Mouse (Mus musculus): ENCODE measurements at regions not wholly inside any gene's neighbourhood (a gene's known extent, or its start where the extent isn't known, plus 50 kb on each side); places are given as distances from the start of the nearest gene placed in this dataset.

DNA sequence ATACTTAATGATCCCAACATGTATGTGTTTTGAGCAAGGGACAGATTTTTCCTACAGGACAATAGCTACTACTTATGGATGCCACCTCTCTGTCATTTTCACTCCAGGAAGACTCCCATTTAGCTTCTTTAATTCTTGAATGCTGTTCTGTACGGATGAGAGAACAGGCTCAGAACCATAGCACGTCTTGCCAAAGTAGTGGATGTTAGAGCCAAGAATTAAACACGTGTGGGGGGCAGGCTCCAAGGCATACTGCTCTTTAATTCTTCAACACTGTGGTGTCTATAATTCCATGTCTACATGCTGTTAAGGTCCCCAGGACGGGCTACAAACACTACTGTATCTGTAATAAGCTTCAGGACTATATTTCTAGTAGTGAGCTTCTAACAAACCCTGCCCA lies 74.7 kb upstream of the Ssbp2 start:
- TF ChIP-seq CTCF (IDR thresholded peaks at IDR 0.05; ENCODE audit: low read depth) = no peak
- Histone ChIP-seq H3K4me3 (ENCODE audit: low read depth, low read length) (no peak overlapping the region), H3K36me3 (ENCODE audit: control insufficient read depth, insufficient read depth) (no peaks in the 10 kb centered on the region), H3K9ac (ENCODE audit: low read depth, low read length) (no peak overlapping the region), H3K4me2 (replicated peaks; ENCODE audit: low read depth) (no peak overlapping the region), H3K9me3 (ENCODE audit: control insufficient read depth) (no peaks in the 10 kb centered on the region), H3K4me1 (replicated peaks; ENCODE audit: control insufficient read depth, insufficient read depth, low read length) (no peaks in the 10 kb centered on the region), H3K27ac (ENCODE audit: low read depth, low read length) (no peak overlapping the region), H3K27me3 (replicated peaks; ENCODE audit: control insufficient read depth, insufficient read depth, low read length) (no peaks in the 10 kb centered on the region)
- 68% methylated on average over 4 of the region's 4 CpGs for WGBS
- ATAC-seq = no peak

GRCm38 (mm10) chr13:91387913-91388312 lies 72.2 kb upstream of the Ssbp2 start:
- Histone ChIP-seq H3K27me3 (replicated peaks; ENCODE audit: control insufficient read depth, insufficient read depth, low read length) (no peaks in the 10 kb centered on the region), H3K27ac (ENCODE audit: low read depth, low read length) (no peak overlapping the region), H3K9ac (ENCODE audit: low read depth, low read length) (no peak overlapping the region), H3K36me3 (ENCODE audit: control insufficient read depth, insufficient read depth) (no peaks in the 10 kb centered on the region), H3K4me2 (replicated peaks; ENCODE audit: low read depth) (no peak overlapping the region), H3K9me3 (ENCODE audit: control insufficient read depth) (no peaks in the 10 kb centered on the region), H3K4me3 (ENCODE audit: low read depth, low read length) (no peak overlapping the region), H3K4me1 (replicated peaks; ENCODE audit: control insufficient read depth, insufficient read depth, low read length) (no peaks in the 10 kb centered on the region)
- 51% methylated on average over 10 of the region's 10 CpGs for WGBS
- no peak for TF ChIP-seq CTCF (IDR thresholded peaks at IDR 0.05; ENCODE audit: low read depth)
- ATAC-seq = no peak

GRCm38 (mm10) chr13:91403632-91404031 lies 56.5 kb upstream of the Ssbp2 start:
- Histone ChIP-seq H3K27ac (ENCODE audit: low read depth, low read length) (no peak overlapping the region), H3K27me3 (replicated peaks; ENCODE audit: control insufficient read depth, insufficient read depth, low read length) (no peaks in the 10 kb centered on the region), H3K4me1 (replicated peaks; ENCODE audit: control insufficient read depth, insufficient read depth, low read length) (no peaks in the 10 kb centered on the region), H3K9ac (ENCODE audit: low read depth, low read length) (no peak overlapping the region), H3K9me3 (ENCODE audit: control insufficient read depth) (no peaks in the 10 kb centered on the region), H3K4me3 (ENCODE audit: low read depth, low read length) (no peak overlapping the region), H3K4me2 (replicated peaks; ENCODE audit: low read depth) (no peak overlapping the region), H3K36me3 (ENCODE audit: control insufficient read depth, insufficient read depth) (no peaks in the 10 kb centered on the region)
- TF ChIP-seq CTCF (IDR thresholded peaks at IDR 0.05; ENCODE audit: low read depth) = no peak
- no peak for ATAC-seq
- WGBS = 87% methylated on average over 2 of the region's 2 CpGs

DNA sequence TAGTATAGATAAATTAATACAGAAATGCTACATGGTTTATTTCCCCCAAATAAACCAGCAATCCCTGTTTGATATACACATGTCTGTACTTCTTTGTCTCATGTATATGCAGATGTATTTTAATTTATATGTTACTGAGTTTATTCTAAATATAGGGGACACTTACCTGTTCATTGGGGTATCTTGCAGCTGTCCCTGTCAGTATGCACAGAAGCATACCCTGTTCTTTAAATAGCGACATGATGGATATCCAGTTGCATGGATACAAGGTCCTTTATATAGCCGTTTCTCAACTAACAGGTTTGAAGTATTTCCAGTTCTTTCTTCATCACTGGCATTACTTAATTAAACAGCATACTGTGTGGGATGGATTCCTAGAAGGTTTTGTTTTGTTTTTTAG lies 55.1 kb upstream of the Ssbp2 start:
- Histone ChIP-seq H3K4me1 (replicated peaks; ENCODE audit: control insufficient read depth, insufficient read depth, low read length) (no peaks in the 10 kb centered on the region), H3K27ac (ENCODE audit: low read depth, low read length) (no peak overlapping the region), H3K36me3 (ENCODE audit: control insufficient read depth, insufficient read depth) (no peaks in the 10 kb centered on the region), H3K4me2 (replicated peaks; ENCODE audit: low read depth) (no peak overlapping the region), H3K27me3 (replicated peaks; ENCODE audit: control insufficient read depth, insufficient read depth, low read length) (no peaks in the 10 kb centered on the region), H3K9ac (ENCODE audit: low read depth, low read length) (no peak overlapping the region), H3K9me3 (ENCODE audit: control insufficient read depth) (no peaks in the 10 kb centered on the region), H3K4me3 (ENCODE audit: low read depth, low read length) (no peak overlapping the region)
- 85% methylated on average over 2 of the region's 2 CpGs for WGBS
- no peak for ATAC-seq
- TF ChIP-seq CTCF (IDR thresholded peaks at IDR 0.05; ENCODE audit: low read depth) = no peak

GRCm38 (mm10) chr13:91410116-91410515 lies 50.0 kb upstream of the Ssbp2 start:
- Histone ChIP-seq H3K4me2 (replicated peaks; ENCODE audit: low read depth) (no peak overlapping the region), H3K27ac (ENCODE audit: low read depth, low read length) (no peak overlapping the region), H3K4me3 (ENCODE audit: low read depth, low read length) (no peak overlapping the region), H3K36me3 (ENCODE audit: control insufficient read depth, insufficient read depth) (no peaks in the 10 kb centered on the region), H3K27me3 (replicated peaks; ENCODE audit: control insufficient read depth, insufficient read depth, low read length) (no peaks in the 10 kb centered on the region), H3K9me3 (ENCODE audit: control insufficient read depth) (no peaks in the 10 kb centered on the region), H3K9ac (ENCODE audit: low read depth, low read length) (no peak overlapping the region), H3K4me1 (replicated peaks; ENCODE audit: control insufficient read depth, insufficient read depth, low read length) (no peaks in the 10 kb centered on the region)
- no peak for ATAC-seq
- TF ChIP-seq CTCF (IDR thresholded peaks at IDR 0.05; ENCODE audit: low read depth) = 0 out of 2 replicates have a peak, but pooled peaks have one; percentile 9

Data from intestine, postnatal 0 days (tissue).